Mouse (Mus musculus) stomach, postnatal 0 days (tissue): ENCODE results near the gene Cyp2d10. TPM values are rescaled to one million over a fixed set of nuclear protein-coding genes. Genes with fewer than 3 reads are reported as not detected.
"Not testable (repeated sequence)": the region's sequence is repeated elsewhere in the genome, so short reads cannot be mapped to it uniquely, and the experiment has no call there.

Experiments
- ATAC-seq: fragments of 200-750 bp; cut with Nextera tagmentation; 2 replicates; pipeline ENCODE4 v1.8.0; 2017; ENCODE audit not compliant: low FRiP score, low TSS enrichment
- DNase-seq: peaks from one replicate; pipeline ENCODE4 v3.0.0-alpha.2; 2016; ENCODE audit warnings: low spot score
- H3K27ac ChIP-seq: fragments of 300-500 bp; sonication (generic); replicated peaks from 2 replicates; pipeline ENCODE4 v1.5.1; 2014; ENCODE audit warnings: mild to moderate bottlenecking, control low read depth
- H3K27me3 ChIP-seq: fragments of 300-500 bp; sonication (generic); 2 replicates; pipeline ENCODE4 v1.6.1; 2014; ENCODE audit warnings: low read length; ENCODE audit not compliant: control insufficient read depth, insufficient read depth
- H3K36me3 ChIP-seq: fragments of 300-500 bp; sonication (generic); 2 replicates; pipeline ENCODE4 v1.6.1; 2014; ENCODE audit warnings: low read length, mixed read lengths; ENCODE audit not compliant: control insufficient read depth, insufficient read depth
- H3K4me1 ChIP-seq: fragments of 300-500 bp; sonication (generic); replicated peaks from 2 replicates; pipeline ENCODE4 v1.6.1; 2014; ENCODE audit warnings: antibody characterized with exemption; ENCODE audit not compliant: control insufficient read depth, insufficient read depth
- H3K4me2 ChIP-seq: fragments of 300-500 bp; sonication (generic); replicated peaks from 2 replicates; pipeline ENCODE4 v1.6.1; 2014; ENCODE audit warnings: low read depth, mild to moderate bottlenecking, control low read depth, moderate library complexity
- H3K4me3 ChIP-seq: fragments of 300-500 bp; sonication (generic); 2 replicates; pipeline ENCODE4 v1.5.1; 2014; ENCODE audit warnings: low read depth, low read length, control low read depth
- H3K9ac ChIP-seq: fragments of 300-500 bp; sonication (generic); 2 replicates; pipeline ENCODE4 v1.6.1; 2014; ENCODE audit warnings: mild to moderate bottlenecking, low read length, control low read depth, mixed read lengths
- H3K9me3 ChIP-seq: fragments of 300-500 bp; sonication (generic); 2 replicates; pipeline ENCODE4 v1.6.1; 2016; ENCODE audit warnings: low read length; ENCODE audit not compliant: control insufficient read depth
- CTCF ChIP-seq: IDR thresholded peaks from 2 replicates; pipeline ENCODE4 v1.5.1; 2016; ENCODE audit warnings: antibody characterized with exemption, low read depth, mild to moderate bottlenecking, moderate library complexity
- EP300 ChIP-seq: optimal IDR thresholded peaks from 2 replicates; pipeline ENCODE3; 2016; ENCODE audit warnings: antibody characterized with exemption
- WGBS: fragments of 180-500 bp; shearing (Covaris S2); extraction: QIAGEN DNeasy Blood & Tissue Kit; methylation state at CpG from one replicate; pipeline ENCODE4 v1.1.7; 2014; 5-methylcytosine and 5-hydroxymethylcytosine counted together
- polyA plus RNA-seq: library from polyadenylated mRNA; unstranded; fragments of >200 nt; fragmentation: Nextera tagmentation; extraction: Ambion mirVana; gene quantifications from 2 replicates; pipeline ENCODE4 v1.2.1, GENCODE M21; 2015

Cyp2d10 gene
- polyA plus RNA-seq, 1 experiment from 2014 or later: 2.1 TPM

GRCm38 (mm10) chr15:82404163-82404562 lies 2.8 kb downstream of the Cyp2d10 start:
- Histone ChIP-seq H3K27ac (no peak overlapping the region), H3K27me3 (no peaks in the 10 kb centered on the region), H3K9me3 (no peaks in the 10 kb centered on the region), H3K9ac (no peak overlapping the region), H3K36me3 (no peaks in the 10 kb centered on the region), H3K4me1 (no peaks in the 10 kb centered on the region), H3K4me3 (no peak overlapping the region), H3K4me2 (no peak overlapping the region)
- 87% methylated on average over 3 of the region's 3 CpGs for WGBS
- TF ChIP-seq EP300: no peak
- no peak for TF ChIP-seq CTCF
- ATAC-seq (no peak), DNase-seq (no peak)

GRCm38 (mm10) chr15:82403606-82404005 lies 3.4 kb downstream of the Cyp2d10 start:
- DNase-seq: no peak
- no peaks in the 10 kb centered on the region for H3K4me1 ChIP-seq
- TF ChIP-seq EP300: no peak
- TF ChIP-seq CTCF: no peak

GRCm38 (mm10) chr15:82402741-82403140 lies 4.3 kb downstream of the Cyp2d10 start:
- H3K36me3 ChIP-seq: no peaks in the 10 kb centered on the region
- H3K4me3 ChIP-seq: no peak overlapping the region
- 86% methylated on average over 6 of the region's 6 CpGs for WGBS
- DNase-seq (no peak), ATAC-seq (no peak)
- H3K9me3 ChIP-seq: no peaks in the 10 kb centered on the region
- H3K4me1 ChIP-seq: no peaks in the 10 kb centered on the region
- no peak overlapping the region for H3K4me2 ChIP-seq
- TF ChIP-seq EP300 (no peak), CTCF (no peak)
- H3K27ac ChIP-seq: no peak overlapping the region
- no peak overlapping the region for H3K9ac ChIP-seq
- no peaks in the 10 kb centered on the region for H3K27me3 ChIP-seq

More at GRCm38 (mm10) chr15:82403606-82404005, 3.4 kb downstream of the Cyp2d10 start:
- H3K27me3 ChIP-seq: no peaks in the 10 kb centered on the region
- H3K4me3 ChIP-seq: no peak overlapping the region
- H3K9me3 ChIP-seq: no peaks in the 10 kb centered on the region
- no peak overlapping the region for H3K4me2 ChIP-seq
- H3K9ac ChIP-seq: no peak overlapping the region
- no peaks in the 10 kb centered on the region for H3K36me3 ChIP-seq
- WGBS: 89% methylated on average over 9 of the region's 9 CpGs
- H3K27ac ChIP-seq: no peak overlapping the region
- ATAC-seq: no peak

GRCm38 (mm10) chr15:82402106-82402505 lies 4.9 kb downstream of the Cyp2d10 start:
- DNase-seq (no peak), ATAC-seq (no peak)
- no peak overlapping the region for H3K9ac ChIP-seq
- H3K36me3 ChIP-seq: no peaks in the 10 kb centered on the region
- H3K4me3 ChIP-seq: no peak overlapping the region
- no peaks in the 10 kb centered on the region for H3K9me3 ChIP-seq
- H3K4me1 ChIP-seq: no peaks in the 10 kb centered on the region
- H3K27ac ChIP-seq: no peak overlapping the region
- no peaks in the 10 kb centered on the region for H3K27me3 ChIP-seq
- TF ChIP-seq CTCF: no peak
- TF ChIP-seq EP300: no peak
- H3K4me2 ChIP-seq: no peak overlapping the region

GRCm38 (mm10) chr15:82401516-82401915 lies 5.5 kb downstream of the Cyp2d10 start:
- no peak overlapping the region for H3K4me2 ChIP-seq
- no peaks in the 10 kb centered on the region for H3K36me3 ChIP-seq
- ATAC-seq (no peak), DNase-seq (no peak)
- TF ChIP-seq CTCF: no peak
- no peak for TF ChIP-seq EP300
- no peaks in the 10 kb centered on the region for H3K27me3 ChIP-seq
- no peaks in the 10 kb centered on the region for H3K9me3 ChIP-seq
- H3K27ac ChIP-seq: no peak overlapping the region
- H3K4me3 ChIP-seq: no peak overlapping the region
- H3K9ac ChIP-seq: no peak overlapping the region
- 59% methylated on average over 2 of the region's 2 CpGs for WGBS
- no peaks in the 10 kb centered on the region for H3K4me1 ChIP-seq

GRCm38 (mm10) chr15:82395955-82396354 lies 11.0 kb downstream of the Cyp2d10 start:
- H3K36me3 ChIP-seq, DNase-seq, H3K4me1 ChIP-seq, H3K9me3 ChIP-seq, ATAC-seq, H3K4me3 ChIP-seq, H3K9ac ChIP-seq, H3K4me2 ChIP-seq, H3K27me3 ChIP-seq, H3K27ac ChIP-seq: not testable (repeated sequence)
- 63% methylated on average over 3 of the region's 3 CpGs for WGBS

- not testable (repeated sequence) for H3K9ac ChIP-seq, H3K27me3 ChIP-seq, H3K9me3 ChIP-seq, ATAC-seq, H3K4me2 ChIP-seq, H3K27ac ChIP-seq, H3K36me3 ChIP-seq, DNase-seq, H3K4me3 ChIP-seq, H3K4me1 ChIP-seq
- WGBS: 91% methylated on average over 2 of the region's 2 CpGs
These were observed 13.1 kb downstream of the Cyp2d10 start, which contains the start of gene Cyp2d11 for GRCm38 (mm10) chr15:82393922-82394321. TSS of gene Cyp2d11 (minus strand) at chr15:82394022.

GRCm38 (mm10) chr15:82389916-82390315 lies 17.1 kb downstream of the Cyp2d10 start:
- H3K9ac ChIP-seq, H3K4me3 ChIP-seq, H3K36me3 ChIP-seq, H3K27ac ChIP-seq, H3K9me3 ChIP-seq, H3K4me2 ChIP-seq, H3K27me3 ChIP-seq, DNase-seq, ATAC-seq, H3K4me1 ChIP-seq: not testable (repeated sequence)
- WGBS: 92% methylated on average over 10 of the region's 10 CpGs
